Mouse (Mus musculus) cerebellum, adult 2 months (tissue): ENCODE results near the gene Cdh23.

Source experiments
- CTCF ChIP-seq: fragments of 200-500 bp; IDR thresholded peaks from 2 replicates; pipeline ENCODE4 v1.5.1; 2011; ENCODE audit warnings: low read depth, mild to moderate bottlenecking, control low read depth, low read length, moderate library complexity, borderline replicate concordance; ENCODE audit not compliant: insufficient read depth
- POLR2A ChIP-seq: fragments of 200-500 bp; IDR thresholded peaks from 2 replicates; pipeline ENCODE4 v1.6.1; 2011; ENCODE audit warnings: low read length, control low read depth, borderline replicate concordance; ENCODE audit not compliant: insufficient read depth

GRCm38 (mm10) chr10:60566369-60567037, 129.8 kb downstream of the Cdh23 start:
- TF ChIP-seq CTCF (no peak), POLR2A (no peak)
